Mouse (Mus musculus): ENCODE data around the gene Il17c. TPM values are rescaled to one million over a fixed set of nuclear protein-coding genes. Genes with fewer than 3 reads are reported as not detected.
A peak's percentile ranks its signal among the peaks of the same experiment; 100 is the strongest.

Il17c gene
- polyA plus RNA-seq, 1 experiment, result not detected

DNA sequence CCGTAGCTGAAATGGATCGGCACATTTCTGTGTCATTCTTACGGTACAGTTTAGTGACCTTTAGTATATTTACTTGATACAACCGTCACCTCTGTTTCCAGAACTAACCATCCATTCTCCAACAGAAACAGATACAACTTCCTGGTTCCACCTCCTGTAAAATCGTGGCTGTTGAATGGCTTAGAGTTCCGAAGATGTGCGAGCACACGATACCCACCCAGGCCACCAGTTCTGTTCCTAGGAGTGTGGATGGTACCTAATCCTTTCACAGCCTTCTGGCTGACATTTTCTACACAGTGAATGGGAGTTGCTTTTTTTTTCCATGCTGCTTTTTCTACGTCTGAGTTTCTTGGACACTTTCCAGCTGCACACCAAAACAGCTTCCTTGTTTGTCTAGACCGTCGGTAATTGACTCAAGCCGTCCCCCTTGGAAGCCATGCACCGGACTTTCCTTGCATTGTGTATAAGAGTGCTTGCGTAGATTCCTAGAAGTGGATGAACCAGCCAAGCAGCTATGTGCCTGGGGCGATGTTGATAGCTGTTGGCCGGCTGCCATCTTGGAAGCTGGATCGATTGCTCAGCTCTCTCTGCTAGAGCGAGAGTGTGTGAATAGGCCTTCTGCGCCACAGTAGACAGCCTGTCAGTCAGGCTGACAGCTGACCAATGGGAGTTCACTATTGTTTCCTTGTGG is 22.4 kb downstream of the Il17c start:
- TF ChIP-seq GATA1 (IDR thresholded peaks at IDR 0.05; ENCODE audit: low read length) (no peak), TAL1 (IDR thresholded peaks at IDR 0.05; ENCODE audit: low read length) (no peak)
- Histone ChIP-seq H3K27me3 (ENCODE audit: control insufficient read depth) (peaks cover 9% of the 10 kb centered on the region), H3K4me1 (ENCODE audit: control insufficient read depth) (peaks cover 30% of the 10 kb centered on the region), H3K4me3 (replicated peaks) (peak overlapping the region; percentile 71), H3K36me3 (ENCODE audit: control insufficient read depth) (peaks cover 10% of the 10 kb centered on the region), H3K9me3 (ENCODE audit: control insufficient read depth, low read length) (peaks cover 3% of the 10 kb centered on the region)

DNA sequence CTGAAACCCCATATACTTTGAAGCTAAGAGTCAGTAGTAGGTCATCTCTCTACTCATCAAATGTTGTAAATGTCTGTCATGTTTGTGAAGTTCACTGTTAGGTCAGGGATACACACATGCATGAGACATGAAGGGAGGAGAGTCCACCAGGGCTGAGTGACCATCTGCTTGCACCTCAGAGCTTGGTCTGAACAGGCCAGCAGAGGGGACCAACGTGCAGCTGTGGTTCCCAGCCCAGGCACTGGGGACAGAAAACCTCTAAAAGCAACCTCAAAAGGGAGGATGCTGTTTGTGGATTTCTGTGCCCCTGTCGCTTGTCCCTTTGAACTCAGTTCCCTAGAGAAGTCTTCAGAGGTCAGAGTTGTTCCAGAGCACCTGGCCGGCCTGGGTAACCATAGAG is 23.4 kb downstream of the Il17c start:
- Histone ChIP-seq H3K36me3 (ENCODE audit: control insufficient read depth) (no peaks in the 10 kb centered on the region; the same call in 1 of the 2 replicates), H3K27me3 (ENCODE audit: control insufficient read depth) (peaks cover 9% of the 10 kb centered on the region), H3K4me1 (ENCODE audit: control insufficient read depth) (peaks cover 30% of the 10 kb centered on the region), H3K4me3 (replicated peaks) (no peak overlapping the region), H3K9me3 (ENCODE audit: control insufficient read depth, low read length) (no peaks in the 10 kb centered on the region)
- TF ChIP-seq GATA1 (IDR thresholded peaks at IDR 0.05; ENCODE audit: low read length), result no peak
- TF ChIP-seq TAL1 (IDR thresholded peaks at IDR 0.05; ENCODE audit: low read length), result no peak

DNA sequence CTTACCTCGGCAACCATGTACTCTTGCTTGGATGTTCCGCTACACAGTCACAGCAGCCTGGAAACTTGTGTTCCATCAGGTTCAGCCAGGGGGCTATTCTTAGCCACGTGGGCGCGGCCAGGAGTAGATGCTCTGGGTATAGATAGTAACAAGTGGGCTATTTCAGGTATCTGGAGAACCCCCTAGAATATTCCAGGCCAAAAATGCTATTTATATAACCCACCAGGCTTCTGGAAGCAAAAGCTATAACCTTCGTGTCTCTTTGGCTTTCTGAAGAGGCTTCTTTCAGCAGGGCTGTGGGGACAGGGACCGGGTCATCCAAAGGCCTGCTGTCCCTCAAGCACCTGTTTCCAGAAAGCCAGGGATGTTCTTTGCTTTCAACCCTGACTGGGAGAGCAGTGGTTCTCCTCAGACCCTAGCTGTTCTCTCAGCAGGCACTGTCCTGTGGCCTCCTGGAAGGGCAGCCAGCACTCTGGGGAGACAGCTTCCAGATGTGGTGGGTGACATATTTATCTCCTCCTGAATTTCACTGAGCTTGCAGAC is 29.4 kb downstream of the Il17c start:
- H3K4me1 ChIP-seq (ENCODE audit: control insufficient read depth), result no peaks in the 10 kb centered on the region; the same call in 1 of the 2 replicates
- TF ChIP-seq GATA1 (IDR thresholded peaks at IDR 0.05; ENCODE audit: low read length) (no peak), TAL1 (IDR thresholded peaks at IDR 0.05; ENCODE audit: low read length) (no peak)
- no peaks in the 10 kb centered on the region for H3K36me3 ChIP-seq (ENCODE audit: control insufficient read depth)
- H3K9me3 ChIP-seq (ENCODE audit: control insufficient read depth, low read length), result no peaks in the 10 kb centered on the region
- no peak overlapping the region for H3K4me3 ChIP-seq (replicated peaks)
- H3K27me3 ChIP-seq (ENCODE audit: control insufficient read depth), result peaks cover 14% of the 10 kb centered on the region

DNA sequence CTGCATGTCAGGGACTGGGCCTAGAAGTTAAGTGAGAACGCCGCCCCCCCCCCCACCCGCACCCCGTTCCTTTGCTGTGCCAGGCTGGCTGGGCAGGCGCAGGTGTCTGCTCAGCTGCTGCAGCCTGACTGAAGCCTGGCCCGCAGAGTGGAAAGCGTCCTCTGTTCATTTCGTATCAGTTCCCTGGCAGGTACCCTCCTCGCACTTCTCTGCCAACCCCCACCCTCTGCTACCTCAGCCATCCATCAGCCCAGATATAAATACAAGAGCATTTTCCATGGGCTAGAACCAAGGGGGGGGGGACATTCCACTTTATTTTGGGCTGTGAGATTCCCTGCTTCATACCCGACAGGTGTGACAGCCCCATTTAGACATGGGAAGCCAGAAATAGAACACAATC is 30.3 kb downstream of the Il17c start:
- peaks cover 19% of the 10 kb centered on the region for H3K27me3 ChIP-seq (ENCODE audit: control insufficient read depth)
- TF ChIP-seq GATA1 (IDR thresholded peaks at IDR 0.05; ENCODE audit: low read length) (no peak), TAL1 (IDR thresholded peaks at IDR 0.05; ENCODE audit: low read length) (no peak)
- H3K9me3 ChIP-seq (ENCODE audit: control insufficient read depth, low read length), result no peaks in the 10 kb centered on the region

DNA sequence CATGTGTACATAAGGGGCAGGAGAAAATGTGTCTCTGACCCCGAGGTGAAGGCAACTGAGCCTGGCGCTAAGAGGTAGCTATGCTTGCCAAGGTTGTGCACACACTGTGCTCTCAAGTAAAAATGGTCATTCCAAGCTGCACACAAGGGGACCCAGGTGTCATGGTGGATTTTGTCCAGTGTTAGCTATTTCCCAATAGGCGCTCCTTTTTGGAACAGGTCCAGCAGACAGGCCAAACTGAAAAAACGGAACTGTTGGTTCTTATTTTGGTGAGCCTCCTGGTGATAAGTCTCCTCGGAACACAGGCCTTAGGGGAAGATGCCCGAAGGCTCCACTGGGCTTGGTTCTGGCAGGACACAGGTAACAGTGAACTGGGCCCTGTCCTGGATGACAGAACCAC is 32.6 kb downstream of the Il17c start:
- Histone ChIP-seq H3K36me3 (ENCODE audit: control insufficient read depth) (no peaks in the 10 kb centered on the region), H3K27me3 (ENCODE audit: control insufficient read depth) (peaks cover 34% of the 10 kb centered on the region)
- TF ChIP-seq GATA1 (IDR thresholded peaks at IDR 0.05; ENCODE audit: low read length), result no peak
- TF ChIP-seq TAL1 (IDR thresholded peaks at IDR 0.05; ENCODE audit: low read length), result no peak

More for the DNA sequence above, 30.3 kb downstream of the Il17c start:
- Histone ChIP-seq H3K36me3 (ENCODE audit: control insufficient read depth) (no peaks in the 10 kb centered on the region), H3K4me3 (replicated peaks) (no peak overlapping the region), H3K4me1 (ENCODE audit: control insufficient read depth) (no peaks in the 10 kb centered on the region; the same call in 1 of the 2 replicates)

DNA sequence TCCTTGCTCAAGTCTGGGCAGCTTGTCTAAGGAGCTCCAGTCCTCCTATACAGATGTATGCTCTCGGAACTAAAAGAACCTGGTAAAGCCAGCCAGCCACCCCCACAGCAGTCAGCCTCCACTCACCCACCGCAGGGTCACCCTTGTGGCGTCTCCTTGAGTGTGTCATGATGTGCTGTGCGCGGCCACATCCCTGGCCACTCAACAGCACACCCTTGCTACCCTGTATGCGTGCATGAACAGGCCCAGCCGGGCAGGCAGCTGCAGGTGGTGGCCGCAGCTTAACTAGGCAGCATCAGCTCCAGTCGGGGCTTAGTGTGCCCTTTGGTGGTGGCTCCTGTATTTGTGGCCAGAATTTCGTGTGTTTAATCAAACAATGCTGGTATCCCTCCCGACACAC is 35.4 kb downstream of the Il17c start:
- peaks cover 62% of the 10 kb centered on the region for H3K27me3 ChIP-seq (ENCODE audit: control insufficient read depth)
- no peak for TF ChIP-seq TAL1 (IDR thresholded peaks at IDR 0.05; ENCODE audit: low read length)
- TF ChIP-seq GATA1 (IDR thresholded peaks at IDR 0.05; ENCODE audit: low read length), result no peak
- H3K9me3 ChIP-seq (ENCODE audit: control insufficient read depth, low read length), result peaks cover 7% of the 10 kb centered on the region; the same call in 1 of the 2 replicates
- peaks cover 11% of the 10 kb centered on the region for H3K4me1 ChIP-seq (ENCODE audit: control insufficient read depth)
- no peak overlapping the region for H3K4me3 ChIP-seq (replicated peaks)
- H3K36me3 ChIP-seq (ENCODE audit: control insufficient read depth), result no peaks in the 10 kb centered on the region

More for the DNA sequence above, 32.6 kb downstream of the Il17c start:
- no peaks in the 10 kb centered on the region for H3K9me3 ChIP-seq (ENCODE audit: control insufficient read depth, low read length)
- no peak overlapping the region for H3K4me3 ChIP-seq (replicated peaks)
- no peaks in the 10 kb centered on the region; the same call in 1 of the 2 replicates for H3K4me1 ChIP-seq (ENCODE audit: control insufficient read depth)

DNA sequence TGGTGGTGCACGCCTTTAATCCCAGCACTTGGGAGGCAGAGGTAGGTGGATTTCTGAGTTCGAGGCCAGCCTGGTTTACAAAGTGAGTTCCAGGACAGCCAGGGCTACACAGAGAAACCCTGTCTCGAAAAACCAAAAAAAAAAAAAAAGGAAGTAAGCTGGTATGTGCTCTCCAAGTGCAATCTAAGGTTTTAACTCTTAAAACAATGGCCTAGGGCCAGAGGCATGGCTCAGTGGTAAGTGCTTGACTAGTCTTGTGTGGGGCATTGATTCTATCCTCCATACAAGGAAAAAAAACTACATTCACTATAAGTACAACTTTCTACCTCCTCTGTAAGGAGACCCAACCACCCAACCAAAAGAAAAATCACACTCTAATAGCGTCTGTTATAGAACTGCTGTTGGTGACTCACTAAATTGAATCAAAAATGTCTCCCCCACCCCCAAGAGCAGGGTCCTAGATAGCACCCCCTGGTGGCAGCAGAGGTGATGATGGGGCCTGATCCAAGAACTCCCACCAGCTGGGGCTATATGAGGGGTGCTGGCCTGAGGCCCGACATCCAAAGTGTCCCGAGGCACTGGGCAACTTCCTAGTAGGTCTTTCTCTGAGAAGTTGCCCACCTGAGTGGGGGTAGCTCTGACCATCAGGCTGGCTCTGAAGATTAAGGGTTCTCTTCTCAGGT is 37.5 kb downstream of the Il17c start:
- Histone ChIP-seq H3K4me1 (ENCODE audit: control insufficient read depth) (peaks cover 21% of the 10 kb centered on the region), H3K9me3 (ENCODE audit: control insufficient read depth, low read length) (peaks cover 7% of the 10 kb centered on the region; the same call in 1 of the 2 replicates), H3K27me3 (ENCODE audit: control insufficient read depth) (peaks cover 82% of the 10 kb centered on the region), H3K36me3 (ENCODE audit: control insufficient read depth) (no peaks in the 10 kb centered on the region), H3K4me3 (replicated peaks) (no peak overlapping the region)
- no peak for TF ChIP-seq TAL1 (IDR thresholded peaks at IDR 0.05; ENCODE audit: low read length)
- TF ChIP-seq GATA1 (IDR thresholded peaks at IDR 0.05; ENCODE audit: low read length), result no peak

DNA sequence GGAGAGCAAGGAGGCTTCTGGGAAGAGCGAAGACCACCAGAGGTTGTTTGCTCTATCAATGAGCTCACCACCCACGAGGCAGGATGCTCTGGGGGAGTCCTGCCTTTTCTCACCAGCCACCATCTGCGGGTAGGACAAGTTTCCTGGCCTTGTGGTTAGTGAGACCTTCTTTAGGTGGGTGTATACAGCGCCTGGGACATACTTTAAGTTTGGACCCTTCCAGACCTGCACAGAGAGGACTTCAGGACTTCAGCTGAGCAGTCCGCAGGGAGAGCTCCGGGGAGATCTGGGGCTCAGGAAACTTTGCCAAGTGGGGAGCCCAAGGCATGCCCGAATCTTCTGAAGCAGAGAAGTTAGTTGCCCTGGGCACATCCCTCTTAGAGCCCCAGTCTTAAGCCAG is 38.2 kb downstream of the Il17c start:
- TF ChIP-seq TAL1 (IDR thresholded peaks at IDR 0.05; ENCODE audit: low read length), result no peak
- no peak for TF ChIP-seq GATA1 (IDR thresholded peaks at IDR 0.05; ENCODE audit: low read length)
- peaks cover 7% of the 10 kb centered on the region; the same call in 1 of the 2 replicates for H3K9me3 ChIP-seq (ENCODE audit: control insufficient read depth, low read length)
- peaks cover 23% of the 10 kb centered on the region for H3K4me1 ChIP-seq (ENCODE audit: control insufficient read depth)
- peaks cover 82% of the 10 kb centered on the region for H3K27me3 ChIP-seq (ENCODE audit: control insufficient read depth)
- no peaks in the 10 kb centered on the region for H3K36me3 ChIP-seq (ENCODE audit: control insufficient read depth)
- no peak overlapping the region for H3K4me3 ChIP-seq (replicated peaks)
